Mouse (Mus musculus) erythroid progenitor cell, adult 5-6 weeks (primary cell): ENCODE data around the gene Dnajc1. TPM values are rescaled to one million over a fixed set of nuclear protein-coding genes. Genes with fewer than 3 reads are reported as not detected.

Source experiments
- ATAC-seq: replicated peaks from 2 replicates; pipeline ENCODE4 v1.8.0; 2016; ENCODE audit warnings: moderate number of reproducible peaks, mild to moderate bottlenecking, moderate TSS enrichment, inconsistent platforms; ENCODE audit not compliant: poor library complexity, low FRiP score, severe bottlenecking
- total RNA-seq, 2 experiments: library from RNA; stranded (forward) in 1 of 2; stranded (reverse) in 1 of 2; fragments of 150-400 nt in 1 of 2; fragments of 186-747, 209-891 nt in 1 of 2; gene quantifications; 2 replicates each; pipeline versions ENCODE4 v1.2.3 to v1.2.4; 2015 to 2017; ENCODE audit warnings: low replicate concordance in 2 of 2

Dnajc1 gene
- total RNA-seq, 2 experiments from 2014 or later = 2.5 to 14.9 TPM

- ATAC-seq = no peak
These were observed 185.8 kb downstream of the Dnajc1 start for GRCm38 (mm10) chr2:18206811-18207210.

- ATAC-seq = peak; percentile 54
These were observed 187.5 kb downstream of the Dnajc1 start for GRCm38 (mm10) chr2:18205118-18205517.

- ATAC-seq = no peak
These were observed 189.7 kb downstream of the Dnajc1 start for GRCm38 (mm10) chr2:18202923-18203322.

GRCm38 (mm10) chr2:18201820-18202462 lies 190.7 kb downstream of the Dnajc1 start:
- no peak for ATAC-seq

- ATAC-seq = no peak
These were observed 196.8 kb downstream of the Dnajc1 start for GRCm38 (mm10) chr2:18195691-18196396.

GRCm38 (mm10) chr2:18195285-18195684 lies 197.3 kb downstream of the Dnajc1 start:
- no peak for ATAC-seq

- no peak for ATAC-seq
These were observed 204.3 kb downstream of the Dnajc1 start for GRCm38 (mm10) chr2:18188367-18188766.

- ATAC-seq = no peak
These were observed 209.6 kb downstream of the Dnajc1 start for GRCm38 (mm10) chr2:18183079-18183478.

- no peak for ATAC-seq
These were observed 211.0 kb downstream of the Dnajc1 start for GRCm38 (mm10) chr2:18181631-18182030.

GRCm38 (mm10) chr2:18180323-18180722 lies 212.3 kb downstream of the Dnajc1 start:
- no peak for ATAC-seq

GRCm38 (mm10) chr2:18176235-18176634 lies 216.4 kb downstream of the Dnajc1 start:
- no peak for ATAC-seq

GRCm38 (mm10) chr2:18175234-18175633 lies 217.4 kb downstream of the Dnajc1 start:
- ATAC-seq = no peak

- no peak for ATAC-seq
These were observed 223.3 kb downstream of the Dnajc1 start for GRCm38 (mm10) chr2:18169174-18169948.

- no peak for ATAC-seq
These were observed 227.1 kb downstream of the Dnajc1 start for GRCm38 (mm10) chr2:18165511-18165910.

- ATAC-seq = no peak
These were observed 231.6 kb downstream of the Dnajc1 start for GRCm38 (mm10) chr2:18160992-18161391.

GRCm38 (mm10) chr2:18159426-18159825 lies 233.2 kb downstream of the Dnajc1 start:
- ATAC-seq = no peak

GRCm38 (mm10) chr2:18156131-18156530 lies 236.5 kb downstream of the Dnajc1 start:
- ATAC-seq = no peak
